Mouse (Mus musculus): ENCODE results near the gene Suclg2. TPM values are rescaled to one million over a fixed set of nuclear protein-coding genes. Genes with fewer than 3 reads are reported as not detected.

Suclg2 gene
- polyA plus RNA-seq, 1 experiment, result 1.0 TPM

GRCm38 (mm10) chr6:95446151-95446550 lies 272.4 kb downstream of the Suclg2 start:
- Histone ChIP-seq H3K27me3 (ENCODE audit: control insufficient read depth) (no peaks in the 10 kb centered on the region), H3K36me3 (ENCODE audit: control insufficient read depth) (no peaks in the 10 kb centered on the region), H3K4me3 (replicated peaks) (no peak overlapping the region), H3K4me1 (ENCODE audit: control insufficient read depth) (no peaks in the 10 kb centered on the region), H3K9me3 (ENCODE audit: control insufficient read depth, low read length) (no peaks in the 10 kb centered on the region; the same call in 1 of the 2 replicates)
- no peak for TF ChIP-seq TAL1 (IDR thresholded peaks at IDR 0.05; ENCODE audit: low read length)
- TF ChIP-seq GATA1 (IDR thresholded peaks at IDR 0.05; ENCODE audit: low read length), result no peak

GRCm38 (mm10) chr6:95445036-95445435 lies 273.6 kb downstream of the Suclg2 start:
- Histone ChIP-seq H3K4me1 (ENCODE audit: control insufficient read depth) (no peaks in the 10 kb centered on the region), H3K27me3 (ENCODE audit: control insufficient read depth) (no peaks in the 10 kb centered on the region), H3K4me3 (replicated peaks) (no peak overlapping the region), H3K9me3 (ENCODE audit: control insufficient read depth, low read length) (no peaks in the 10 kb centered on the region; the same call in 1 of the 2 replicates), H3K36me3 (ENCODE audit: control insufficient read depth) (no peaks in the 10 kb centered on the region)
- no peak for TF ChIP-seq TAL1 (IDR thresholded peaks at IDR 0.05; ENCODE audit: low read length)
- TF ChIP-seq GATA1 (IDR thresholded peaks at IDR 0.05; ENCODE audit: low read length), result no peak

Data from erythroblast, embryonic 14.5 days (primary cell).